Mouse (Mus musculus) megakaryocyte, embryonic 14.5 days (primary cell): Measurements from ENCODE around the gene Sorcs2. TPM values are rescaled to one million over a fixed set of nuclear protein-coding genes. Genes with fewer than 3 reads are reported as not detected.

Experiments
- H3K27me3 ChIP-seq: replicated peaks from 2 replicates; pipeline ENCODE3; 2012; ENCODE audit warnings: inconsistent platforms
- H3K36me3 ChIP-seq: replicated peaks from 2 replicates; pipeline ENCODE3; 2012; ENCODE audit warnings: low read length, inconsistent platforms, mixed read lengths
- H3K4me1 ChIP-seq: 2 replicates; pipeline ENCODE4 v1.6.1; 2012; ENCODE audit warnings: inconsistent platforms
- H3K4me3 ChIP-seq: replicated peaks from 2 replicates; pipeline ENCODE3; 2012; ENCODE audit warnings: moderate library complexity, mild to moderate bottlenecking, inconsistent platforms
- H3K9me3 ChIP-seq: 2 replicates; pipeline ENCODE4 v1.6.1; 2012; ENCODE audit warnings: inconsistent platforms
- FLI1 ChIP-seq: IDR thresholded peaks from 2 replicates; pipeline ENCODE4 v1.6.1; 2012; ENCODE audit warnings: low read length, inconsistent platforms, mixed read lengths
- GATA1 ChIP-seq: IDR thresholded peaks from 3 replicates; pipeline ENCODE4 v1.6.1; 2012; ENCODE audit warnings: mixed read lengths, low read length, inconsistent platforms, borderline replicate concordance
- polyA plus RNA-seq: library from polyadenylated mRNA; stranded (reverse); fragments of >175 nt; gene quantifications from 2 replicates; pipeline ENCODE4 v1.2.3, GENCODE M21; 2012; ENCODE audit warnings: low replicate concordance; ENCODE audit not compliant: insufficient read depth

Gene Sorcs2
- polyA plus RNA-seq, 1 experiment = not detected

GRCm38 (mm10) chr5:36174569-36175115 is 223.3 kb downstream of the Sorcs2 start:
- Histone ChIP-seq H3K4me3 (no peak overlapping the region), H3K4me1 (peaks cover 4% of the 10 kb centered on the region; the same call in 1 of the 2 replicates), H3K36me3 (no peaks in the 10 kb centered on the region), H3K27me3 (peaks cover 33% of the 10 kb centered on the region), H3K9me3 (no peaks in the 10 kb centered on the region)
- TF ChIP-seq GATA1 = no peak
- no peak for TF ChIP-seq FLI1

GRCm38 (mm10) chr5:36168963-36169650 is 228.8 kb downstream of the Sorcs2 start:
- TF ChIP-seq GATA1 (no peak), FLI1 (no peak)
- peaks cover 48% of the 10 kb centered on the region for H3K27me3 ChIP-seq
- no peak overlapping the region for H3K4me3 ChIP-seq
- H3K9me3 ChIP-seq = no peaks in the 10 kb centered on the region
- no peaks in the 10 kb centered on the region for H3K36me3 ChIP-seq
- H3K4me1 ChIP-seq = no peaks in the 10 kb centered on the region

- Histone ChIP-seq H3K27me3 (peaks cover 38% of the 10 kb centered on the region), H3K4me1 (no peaks in the 10 kb centered on the region), H3K9me3 (no peaks in the 10 kb centered on the region), H3K4me3 (no peak overlapping the region), H3K36me3 (no peaks in the 10 kb centered on the region)
- no peak for TF ChIP-seq FLI1
- no peak for TF ChIP-seq GATA1
These were observed 231.5 kb downstream of the Sorcs2 start for GRCm38 (mm10) chr5:36166346-36167013.

GRCm38 (mm10) chr5:36165424-36166302 is 232.3 kb downstream of the Sorcs2 start:
- Histone ChIP-seq H3K4me3 (no peak overlapping the region), H3K9me3 (no peaks in the 10 kb centered on the region), H3K4me1 (no peaks in the 10 kb centered on the region), H3K27me3 (peaks cover 42% of the 10 kb centered on the region), H3K36me3 (no peaks in the 10 kb centered on the region)
- no peak for TF ChIP-seq FLI1

- no peaks in the 10 kb centered on the region for H3K36me3 ChIP-seq
- TF ChIP-seq GATA1 (no peak), FLI1 (no peak)
- no peak overlapping the region for H3K4me3 ChIP-seq
- no peaks in the 10 kb centered on the region for H3K9me3 ChIP-seq
- no peaks in the 10 kb centered on the region for H3K4me1 ChIP-seq
- peaks cover 53% of the 10 kb centered on the region for H3K27me3 ChIP-seq
These were observed 243.0 kb downstream of the Sorcs2 start for GRCm38 (mm10) chr5:36154879-36155485.

GRCm38 (mm10) chr5:36153261-36153660 is 244.7 kb downstream of the Sorcs2 start:
- TF ChIP-seq GATA1 = no peak
- no peak for TF ChIP-seq FLI1
- H3K27me3 ChIP-seq = peaks cover 52% of the 10 kb centered on the region
- H3K4me1 ChIP-seq = no peaks in the 10 kb centered on the region
- no peak overlapping the region for H3K4me3 ChIP-seq
- H3K9me3 ChIP-seq = no peaks in the 10 kb centered on the region
- H3K36me3 ChIP-seq = no peaks in the 10 kb centered on the region

- Histone ChIP-seq H3K4me1 (no peaks in the 10 kb centered on the region), H3K4me3 (no peak overlapping the region), H3K36me3 (no peaks in the 10 kb centered on the region), H3K27me3 (peaks cover 54% of the 10 kb centered on the region), H3K9me3 (no peaks in the 10 kb centered on the region)
- TF ChIP-seq GATA1 (no peak), FLI1 (no peak)
These were observed 246.9 kb downstream of the Sorcs2 start for GRCm38 (mm10) chr5:36151086-36151485.

- H3K9me3 ChIP-seq = no peaks in the 10 kb centered on the region
- no peak for TF ChIP-seq GATA1
- TF ChIP-seq FLI1 = no peak
- no peaks in the 10 kb centered on the region for H3K36me3 ChIP-seq
- no peak overlapping the region for H3K4me3 ChIP-seq
- peaks cover 50% of the 10 kb centered on the region for H3K27me3 ChIP-seq
- H3K4me1 ChIP-seq = no peaks in the 10 kb centered on the region
These were observed 248.8 kb downstream of the Sorcs2 start for GRCm38 (mm10) chr5:36149098-36149497.

GRCm38 (mm10) chr5:36146589-36146988 is 251.3 kb downstream of the Sorcs2 start:
- peaks cover 46% of the 10 kb centered on the region for H3K27me3 ChIP-seq
- H3K36me3 ChIP-seq = no peaks in the 10 kb centered on the region
- TF ChIP-seq FLI1 = no peak
- TF ChIP-seq GATA1 = no peak
- H3K9me3 ChIP-seq = no peaks in the 10 kb centered on the region
- H3K4me1 ChIP-seq = no peaks in the 10 kb centered on the region
- no peak overlapping the region for H3K4me3 ChIP-seq
